Comparison of ENCODE assay signal across 25 mouse cellular contexts in genomic region chr1:34110862-34111261, GRCm38 (mm10).
DNase-seq lines count a peak whose midpoint lies in the region; ATAC-seq and TF ChIP-seq lines count a peak whose summit lies in the region.
"Had no signal": no experiment of that assay in that cellular context is flagged by ENCODE, and none has a peak within 500 bp of the region (broad histone marks: within the 10 kb centered on the region; RNA-seq: fewer than 3 reads in every experiment).

No protein-coding gene starts in this region.

- H3K4me3 ChIP-seq in heart, adult 2 months: no peak overlapping the region
- H3K4me3 ChIP-seq in lung, postnatal 0 days (ENCODE audit: low read depth, low read length): no peak overlapping the region
- H3K4me3 ChIP-seq in myocyte: no peak overlapping the region
- H3K4me3 ChIP-seq: hindbrain, embryonic 10.5 days; kidney, embryonic 15.5 days; limb, embryonic 12.5 days; neural tube, embryonic 15.5 days had no signal

- no peak for DNase-seq in heart, adult 2 months
- DNase-seq in heart, postnatal 36 days: no peak
- peak; percentile 58 for DNase-seq in lung, postnatal 0 days (ENCODE audit: low spot score)
- DNase-seq in lung, postnatal 4 days: no peak
- peak; percentile 39 for DNase-seq in NIH3T3 (ENCODE audit: low read depth)
- DNase-seq in layer of hippocampus, adult 8-10 months (ENCODE audit: low spot score in 2 of 2): no peak
- no peak for DNase-seq in testis, postnatal 10 days (ENCODE audit: low spot score)
- DNase-seq: adrenal gland, postnatal 10 days; cerebellum, postnatal 36 days; gastrocnemius, postnatal 14 days; heart, adult 18-20 months; kidney, adult 11 months; kidney, postnatal 36 days; liver, postnatal 0 days; right cerebral cortex, postnatal 14 days had no signal

- H3ac ChIP-seq in myocyte (ENCODE audit: control insufficient read depth, insufficient read length): no peak overlapping the region

- peaks cover 13% of the 10 kb centered on the region for H3K4me1 ChIP-seq in heart, adult 2 months (ENCODE audit: control insufficient read depth, insufficient read depth, low read length)
- no peaks in the 10 kb centered on the region for H3K4me1 ChIP-seq in lung, postnatal 0 days (ENCODE audit: insufficient read depth, low read depth, low read length)

- TF ChIP-seq CTCF in heart, adult 2 months (IDR thresholded peaks at IDR 0.05): no peak
- no peak for TF ChIP-seq CTCF in lung, postnatal 0 days (IDR thresholded peaks at IDR 0.05)

- H3K4me2 ChIP-seq in lung, postnatal 0 days (replicated peaks; ENCODE audit: low read depth, low read length): no peak overlapping the region
- H3K4me2 ChIP-seq in myocyte (ENCODE audit: low read depth): peak overlapping the region; percentile 63
- H3K4me2 ChIP-seq: kidney, embryonic 15.5 days; limb, embryonic 12.5 days; liver, embryonic 11.5 days; neural tube, embryonic 15.5 days had no signal

- no peak for TF ChIP-seq EP300 in heart, adult 2 months (IDR thresholded peaks at IDR 0.05; ENCODE audit: insufficient read depth, low read depth, low read length)
- no peak for TF ChIP-seq EP300 in lung, postnatal 0 days (IDR thresholded peaks at IDR 0.05)

- no peak for TF ChIP-seq POLR2A in heart, adult 2 months (IDR thresholded peaks at IDR 0.05; ENCODE audit: insufficient read depth, low read depth, low read length)
- no peak for TF ChIP-seq POLR2A in myocyte (IDR thresholded peaks at IDR 0.05; ENCODE audit: insufficient read length, low read depth)

- peak; percentile 57 for ATAC-seq in lung, postnatal 0 days
- ATAC-seq: activated CD4-positive, CD25-positive, alpha-beta regulatory T cell, adult 4 months; forebrain, embryonic 14.5 days; hindbrain, embryonic 16.5 days; liver, postnatal 0 days had no signal

- no peaks in the 10 kb centered on the region for H3K9me3 ChIP-seq in lung, postnatal 0 days (ENCODE audit: low read length)
- H3K9me3 ChIP-seq: hindbrain, embryonic 10.5 days; kidney, embryonic 15.5 days; limb, embryonic 12.5 days; neural tube, embryonic 15.5 days had no signal

- no peak overlapping the region for H3K9ac ChIP-seq in heart, adult 2 months (ENCODE audit: low read depth, low read length)
- no peak overlapping the region for H3K9ac ChIP-seq in lung, postnatal 0 days (replicated peaks; ENCODE audit: low read depth)
- H3K9ac ChIP-seq: kidney, embryonic 15.5 days; limb, embryonic 12.5 days; liver, postnatal 0 days; neural tube, embryonic 15.5 days had no signal

- H3K36me3 ChIP-seq in heart, adult 2 months (ENCODE audit: control insufficient read depth, insufficient read depth, low read length): peaks cover 10% of the 10 kb centered on the region
- H3K36me3 ChIP-seq in lung, postnatal 0 days (ENCODE audit: insufficient read depth, low read length): no peaks in the 10 kb centered on the region
- H3K36me3 ChIP-seq in myocyte (ENCODE audit: control insufficient read depth, insufficient read depth): peaks cover 8% of the 10 kb centered on the region
- H3K36me3 ChIP-seq: kidney, embryonic 15.5 days; neural tube, embryonic 15.5 days had no signal

- H3K27me3 ChIP-seq in heart, adult 2 months (ENCODE audit: control insufficient read depth, insufficient read depth, low read length): no peaks in the 10 kb centered on the region
- H3K27me3 ChIP-seq in lung, postnatal 0 days (replicated peaks; ENCODE audit: insufficient read depth, low read length): no peaks in the 10 kb centered on the region
- no peaks in the 10 kb centered on the region for H3K27me3 ChIP-seq in myocyte (ENCODE audit: control insufficient read depth, insufficient read depth, insufficient read length)
- H3K27me3 ChIP-seq: kidney, embryonic 15.5 days; limb, embryonic 12.5 days; neural tube, embryonic 15.5 days had no signal

- H3K27ac ChIP-seq in heart, adult 2 months: peak overlapping the region; percentile 6; the same call in 1 of the 2 replicates
- H3K27ac ChIP-seq in lung, postnatal 0 days (ENCODE audit: low read length): no peak overlapping the region
- H3K27ac ChIP-seq: hindbrain, embryonic 10.5 days; kidney, embryonic 15.5 days; limb, embryonic 12.5 days; macrophage; neural tube, embryonic 15.5 days had no signal

- 36% methylated on average over 2 of the region's 2 CpGs for WGBS in heart, adult 2 months
- 43% methylated on average over 2 of the region's 2 CpGs for WGBS in lung, postnatal 0 days

- intact Hi-C loops in heart, adult 2 months (cut with DNase I): no loop called here
- intact Hi-C loops in heart, postnatal 36 days (cut with DNase I): no loop called here

- H3K79me2 ChIP-seq in heart, adult 2 months (replicated peaks; ENCODE audit: control insufficient read depth, insufficient read depth, low read length): peaks cover 3% of the 10 kb centered on the region
- peaks cover 46% of the 10 kb centered on the region for H3K79me2 ChIP-seq in myocyte (ENCODE audit: control insufficient read depth, insufficient read depth)

TF ChIP-seq in myocyte, 11 proteins besides CTCF, POLR2A, EP300 and RAD21:
- TF ChIP-seq E2F4 (IDR thresholded peaks at IDR 0.05; ENCODE audit: insufficient read depth): no peak
- peak; percentile 56 for TF ChIP-seq TCF12 (IDR thresholded peaks at IDR 0.05; ENCODE audit: insufficient read depth, poor library complexity, severe bottlenecking)
- TF ChIP-seq REST (IDR thresholded peaks at IDR 0.05; ENCODE audit: insufficient read depth, insufficient read length): no peak
- peak; percentile 40 to 80 (median 49) for TF ChIP-seq MYOG (IDR thresholded peaks at IDR 0.05; ENCODE audit: control insufficient read depth in 1 of 3, insufficient read depth in 1 of 3, insufficient read length in 2 of 3, low read depth in 2 of 3)
- TF ChIP-seq TCF3 (IDR thresholded peaks at IDR 0.05; ENCODE audit: insufficient read length, low read depth): no peak
- TF ChIP-seq USF1 (IDR thresholded peaks at IDR 0.05; ENCODE audit: low read depth): no peak
- TF ChIP-seq POLR2AphosphoS2 (IDR thresholded peaks at IDR 0.05; ENCODE audit: insufficient read length, low read depth): no peak
- no peak for TF ChIP-seq MAX (IDR thresholded peaks at IDR 0.05; ENCODE audit: low read depth)
- peak; percentile 5 to 81 (median 33) for TF ChIP-seq MYOD1 (IDR thresholded peaks at IDR 0.05; ENCODE audit: control insufficient read depth in 1 of 3, insufficient read length in 2 of 3, low read depth in 2 of 3)
- TF ChIP-seq CEBPB (IDR thresholded peaks at IDR 0.05; ENCODE audit: insufficient read depth, poor library complexity, severe bottlenecking): peak; percentile 71
- TF ChIP-seq SRF (IDR thresholded peaks at IDR 0.05; ENCODE audit: control insufficient read depth, insufficient read length, low read depth): no peak
TF ChIP-seq in myocyte: peak in this region for 4.

Comparison
In these comparisons a context has a peak if more than half of its experiments do, and no peak if none do; other contexts are left out.
1. DNase-seq: peak in lung, postnatal 0 days (single experiment) and NIH3T3 (single experiment); none in heart, adult 2 months (0 of 2), heart, postnatal 36 days (0 of 2), lung, postnatal 4 days (0 of 2), layer of hippocampus, adult 8-10 months (0 of 2) and testis, postnatal 10 days (single experiment).